Mouse (Mus musculus): ENCODE data around the gene Cdk5rap2. TPM values are rescaled to one million over a fixed set of nuclear protein-coding genes. Genes with fewer than 3 reads are reported as not detected.

The Cdk5rap2 gene
- polyA plus RNA-seq, 2 experiments, result 4.8 to 5.9 TPM

GRCm38 (mm10) chr4:70399074-70399473, 11.2 kb downstream of the Cdk5rap2 start:
- Histone ChIP-seq H3K9ac (replicated peaks) (no peak overlapping the region), H3K27ac (no peak overlapping the region), H3K36me3 (replicated peaks; ENCODE audit: control insufficient read depth, insufficient read depth, low read depth) (peaks cover 10% of the 10 kb centered on the region), H3K4me3 (ENCODE audit: insufficient read depth in 1 of 2, low read depth in 2 of 2, low read length in 2 of 2) (no peak overlapping the region), H3K4me2 (ENCODE audit: low read depth) (no peak overlapping the region), H3K9me3 (ENCODE audit: control insufficient read depth, low read length) (no peaks in the 10 kb centered on the region), H3K4me1 (replicated peaks; ENCODE audit: control insufficient read depth in 2 of 2, insufficient read depth in 2 of 2, low read length in 1 of 2) (no peaks in the 10 kb centered on the region), H3K27me3 (ENCODE audit: control insufficient read depth, insufficient read depth, low read length) (no peaks in the 10 kb centered on the region)
- no peak for TF ChIP-seq EP300 (IDR thresholded peaks at IDR 0.05; ENCODE audit: low read depth)
- WGBS (ENCODE audit: insufficient replicate concordance), result 83% methylated on average over 2 of the region's 2 CpGs
- ATAC-seq (ENCODE audit: insufficient read depth) (no peak), DNase-seq (ENCODE audit: low read depth in 3 of 3, low spot score in 3 of 3) (no peak)

GRCm38 (mm10) chr4:70398088-70398487, 12.2 kb downstream of the Cdk5rap2 start:
- H3K27me3 ChIP-seq (ENCODE audit: control insufficient read depth, insufficient read depth, low read length), result no peaks in the 10 kb centered on the region
- no peak overlapping the region for H3K27ac ChIP-seq
- H3K4me2 ChIP-seq (ENCODE audit: low read depth), result no peak overlapping the region
- H3K4me3 ChIP-seq (ENCODE audit: insufficient read depth in 1 of 2, low read depth in 2 of 2, low read length in 2 of 2), result no peak overlapping the region
- 64% methylated on average over 4 of the region's 4 CpGs for WGBS (ENCODE audit: insufficient replicate concordance)
- DNase-seq (ENCODE audit: low read depth in 3 of 3, low spot score in 3 of 3) (no peak), ATAC-seq (ENCODE audit: insufficient read depth) (no peak)
- no peak overlapping the region for H3K9ac ChIP-seq (replicated peaks)
- no peaks in the 10 kb centered on the region for H3K4me1 ChIP-seq (replicated peaks; ENCODE audit: control insufficient read depth in 2 of 2, insufficient read depth in 2 of 2, low read length in 1 of 2)
- no peaks in the 10 kb centered on the region for H3K9me3 ChIP-seq (ENCODE audit: control insufficient read depth, low read length)
- no peak for TF ChIP-seq EP300 (IDR thresholded peaks at IDR 0.05; ENCODE audit: low read depth)
- TF ChIP-seq CTCF (IDR thresholded peaks at IDR 0.05; ENCODE audit: low read depth), result no peak
- H3K36me3 ChIP-seq (replicated peaks; ENCODE audit: control insufficient read depth, insufficient read depth, low read depth), result peaks cover 10% of the 10 kb centered on the region

GRCm38 (mm10) chr4:70396701-70397100, 13.5 kb downstream of the Cdk5rap2 start:
- TF ChIP-seq CTCF (IDR thresholded peaks at IDR 0.05; ENCODE audit: low read depth) (no peak), EP300 (IDR thresholded peaks at IDR 0.05; ENCODE audit: low read depth) (no peak)
- H3K4me1 ChIP-seq (replicated peaks; ENCODE audit: control insufficient read depth in 2 of 2, insufficient read depth in 2 of 2, low read length in 1 of 2), result no peaks in the 10 kb centered on the region
- H3K9me3 ChIP-seq (ENCODE audit: control insufficient read depth, low read length), result no peaks in the 10 kb centered on the region
- H3K4me3 ChIP-seq (ENCODE audit: insufficient read depth in 1 of 2, low read depth in 2 of 2, low read length in 2 of 2), result no peak overlapping the region
- peaks cover 10% of the 10 kb centered on the region for H3K36me3 ChIP-seq (replicated peaks; ENCODE audit: control insufficient read depth, insufficient read depth, low read depth)
- no peak overlapping the region for H3K9ac ChIP-seq (replicated peaks)
- DNase-seq (ENCODE audit: low read depth in 3 of 3, low spot score in 3 of 3) (no peak), ATAC-seq (ENCODE audit: insufficient read depth) (no peak)
- WGBS (ENCODE audit: insufficient replicate concordance), result 86% methylated on average over 5 of the region's 5 CpGs
- H3K27ac ChIP-seq, result no peak overlapping the region
- no peaks in the 10 kb centered on the region for H3K27me3 ChIP-seq (ENCODE audit: control insufficient read depth, insufficient read depth, low read length)
- no peak overlapping the region for H3K4me2 ChIP-seq (ENCODE audit: low read depth)

GRCm38 (mm10) chr4:70394736-70395135, 15.5 kb downstream of the Cdk5rap2 start:
- WGBS (ENCODE audit: insufficient replicate concordance), result 84% methylated on average over 2 of the region's 2 CpGs
- H3K9ac ChIP-seq (replicated peaks), result no peak overlapping the region
- H3K4me1 ChIP-seq (replicated peaks; ENCODE audit: control insufficient read depth in 2 of 2, insufficient read depth in 2 of 2, low read length in 1 of 2), result no peaks in the 10 kb centered on the region
- H3K4me2 ChIP-seq (ENCODE audit: low read depth), result no peak overlapping the region
- ATAC-seq (ENCODE audit: insufficient read depth), result no peak
- H3K27ac ChIP-seq, result no peak overlapping the region
- no peaks in the 10 kb centered on the region for H3K9me3 ChIP-seq (ENCODE audit: control insufficient read depth, low read length)
- TF ChIP-seq EP300 (IDR thresholded peaks at IDR 0.05; ENCODE audit: low read depth), result no peak
- no peak for TF ChIP-seq CTCF (IDR thresholded peaks at IDR 0.05; ENCODE audit: low read depth)
- DNase-seq (ENCODE audit: low read depth in 3 of 3, low spot score in 3 of 3), result no peak
- H3K27me3 ChIP-seq (ENCODE audit: control insufficient read depth, insufficient read depth, low read length), result no peaks in the 10 kb centered on the region
- no peak overlapping the region for H3K4me3 ChIP-seq (ENCODE audit: insufficient read depth in 1 of 2, low read depth in 2 of 2, low read length in 2 of 2)
- H3K36me3 ChIP-seq (replicated peaks; ENCODE audit: control insufficient read depth, insufficient read depth, low read depth), result no peaks in the 10 kb centered on the region; the same call in 1 of the 2 replicates

- no peak for ATAC-seq (ENCODE audit: insufficient read depth)
- Histone ChIP-seq H3K4me2 (ENCODE audit: low read depth) (no peak overlapping the region), H3K9ac (replicated peaks) (no peak overlapping the region), H3K9me3 (ENCODE audit: control insufficient read depth, low read length) (no peaks in the 10 kb centered on the region), H3K4me3 (ENCODE audit: insufficient read depth in 1 of 2, low read depth in 2 of 2, low read length in 2 of 2) (no peak overlapping the region), H3K27ac (no peak overlapping the region), H3K4me1 (replicated peaks; ENCODE audit: control insufficient read depth in 2 of 2, insufficient read depth in 2 of 2, low read length in 1 of 2) (no peaks in the 10 kb centered on the region), H3K36me3 (replicated peaks; ENCODE audit: control insufficient read depth, insufficient read depth, low read depth) (no peaks in the 10 kb centered on the region; the same call in 1 of the 2 replicates), H3K27me3 (ENCODE audit: control insufficient read depth, insufficient read depth, low read length) (no peaks in the 10 kb centered on the region)
- 83% methylated on average over 11 of the region's 11 CpGs for WGBS (ENCODE audit: insufficient replicate concordance)
- DNase-seq (ENCODE audit: low read depth in 3 of 3, low spot score in 3 of 3), result no peak
- TF ChIP-seq CTCF (IDR thresholded peaks at IDR 0.05; ENCODE audit: low read depth), result no peak
- TF ChIP-seq EP300 (IDR thresholded peaks at IDR 0.05; ENCODE audit: low read depth), result no peak
Measured at GRCm38 (mm10) chr4:70391760-70392372, 18.4 kb downstream of the Cdk5rap2 start.

Measured in liver, embryonic 14.5 days (tissue).